Mouse (Mus musculus) stomach, embryonic 14.5 days (tissue): ENCODE data around the gene 4930523C07Rik. TPM values are rescaled to one million over a fixed set of nuclear protein-coding genes. Genes with fewer than 3 reads are reported as not detected.

ENCODE experiments used
- ATAC-seq: fragments of 200-750 bp; cut with Nextera tagmentation; 2 replicates; pipeline ENCODE4 v1.8.0; 2017; ENCODE audit warnings: low read depth, moderate TSS enrichment; ENCODE audit not compliant: insufficient number of reproducible peaks, insufficient read depth, low FRiP score
- H3K27ac ChIP-seq: fragments of 300-500 bp; sonication (generic); 2 replicates; pipeline ENCODE4 v1.5.1; 2014; ENCODE audit warnings: mild to moderate bottlenecking, low read length, moderate library complexity, mixed read lengths
- H3K27me3 ChIP-seq: fragments of 300-500 bp; sonication (generic); 2 replicates; pipeline ENCODE4 v1.6.1; 2014; ENCODE audit warnings: low read length, control low read depth, mixed read lengths; ENCODE audit not compliant: control insufficient read depth, insufficient read depth
- H3K36me3 ChIP-seq: fragments of 300-500 bp; sonication (generic); 2 replicates; pipeline ENCODE4 v1.6.1; 2014; ENCODE audit warnings: mild to moderate bottlenecking, control low read depth, low read length, moderate library complexity, mixed read lengths; ENCODE audit not compliant: control insufficient read depth, insufficient read depth
- H3K4me1 ChIP-seq: fragments of 300-500 bp; sonication (generic); 2 replicates; pipeline ENCODE4 v1.6.1; 2014; ENCODE audit warnings: low read length, control low read depth, mixed read lengths; ENCODE audit not compliant: control insufficient read depth, insufficient read depth
- H3K4me2 ChIP-seq: fragments of 300-500 bp; sonication (generic); replicated peaks from 2 replicates; pipeline ENCODE4 v1.6.1; 2014; ENCODE audit warnings: low read depth, low read length, control low read depth
- H3K4me3 ChIP-seq: fragments of 300-500 bp; sonication (generic); 2 replicates; pipeline ENCODE4 v1.5.1; 2014; ENCODE audit warnings: low read depth, low read length, control low read depth
- H3K9ac ChIP-seq: fragments of 300-500 bp; sonication (generic); replicated peaks from 2 replicates; pipeline ENCODE4 v1.6.1; 2014; ENCODE audit warnings: low read depth, mild to moderate bottlenecking, control low read depth, low read length, moderate library complexity, mixed read lengths
- H3K9me3 ChIP-seq: fragments of 300-500 bp; sonication (generic); 2 replicates; pipeline ENCODE4 v1.6.1; 2016; ENCODE audit warnings: low read depth, low read length, control low read depth; ENCODE audit not compliant: control insufficient read depth
- WGBS: fragments of 180-500 bp; shearing (Covaris S2); extraction: QIAGEN DNeasy Blood & Tissue Kit; methylation state at CpG from one replicate; pipeline ENCODE4 v1.1.7; 2014; 5-methylcytosine and 5-hydroxymethylcytosine counted together
- polyA plus RNA-seq: library from polyadenylated mRNA; unstranded; fragments of >200 nt; fragmentation: Nextera tagmentation; extraction: Ambion mirVana; gene quantifications from 2 replicates; pipeline ENCODE4 v1.2.1, GENCODE M21; 2014

4930523C07Rik gene
- polyA plus RNA-seq, 1 experiment from 2014 or later = 22.1 TPM

DNA sequence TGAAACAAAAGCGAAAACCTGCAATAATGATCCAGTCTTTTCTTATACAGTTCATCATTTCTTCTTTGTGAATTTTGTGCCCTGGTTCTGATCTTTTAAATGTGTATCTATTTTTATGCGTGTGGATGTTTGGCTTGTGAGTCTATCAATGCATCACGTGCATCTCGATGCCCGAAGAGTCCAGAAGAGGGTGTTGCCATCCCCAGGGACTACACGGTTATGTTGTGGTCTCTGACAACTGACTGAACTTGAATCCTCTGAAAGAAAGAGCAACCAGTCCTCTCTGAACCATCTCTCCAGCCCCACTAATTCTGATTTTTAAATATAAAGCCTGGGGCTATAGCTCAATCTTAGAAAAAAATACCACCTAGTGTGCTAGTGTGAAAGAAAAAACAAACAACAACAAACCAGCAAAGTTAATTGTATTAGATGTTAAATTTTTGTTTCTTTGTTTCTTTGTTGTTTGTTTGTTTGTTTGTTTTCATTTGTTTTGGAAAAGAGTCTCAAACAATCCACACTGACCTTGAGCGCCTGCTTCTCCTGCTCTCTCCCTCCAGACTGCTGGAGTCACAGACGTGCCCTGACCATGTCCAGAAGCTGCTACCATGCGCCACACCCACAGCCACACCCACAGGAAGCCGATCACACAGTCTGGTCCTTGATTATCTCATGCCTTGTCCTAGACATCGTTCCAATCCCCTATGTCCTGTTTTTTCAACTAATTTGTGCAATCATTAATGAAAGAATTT lies 18.9 kb upstream of the 4930523C07Rik start:
- H3K4me1 ChIP-seq = no peaks in the 10 kb centered on the region
- no peak overlapping the region for H3K4me3 ChIP-seq
- 0 out of 2 replicates have a peak, but pooled peaks cover 4% of the 10 kb centered on the region for H3K9me3 ChIP-seq
- ATAC-seq = peak; percentile 69
- no peak overlapping the region for H3K4me2 ChIP-seq
- no peaks in the 10 kb centered on the region for H3K27me3 ChIP-seq
- no peaks in the 10 kb centered on the region for H3K36me3 ChIP-seq
- 70% methylated on average over 11 of the region's 11 CpGs for WGBS
- no peak overlapping the region for H3K27ac ChIP-seq
- no peak overlapping the region for H3K9ac ChIP-seq

DNA sequence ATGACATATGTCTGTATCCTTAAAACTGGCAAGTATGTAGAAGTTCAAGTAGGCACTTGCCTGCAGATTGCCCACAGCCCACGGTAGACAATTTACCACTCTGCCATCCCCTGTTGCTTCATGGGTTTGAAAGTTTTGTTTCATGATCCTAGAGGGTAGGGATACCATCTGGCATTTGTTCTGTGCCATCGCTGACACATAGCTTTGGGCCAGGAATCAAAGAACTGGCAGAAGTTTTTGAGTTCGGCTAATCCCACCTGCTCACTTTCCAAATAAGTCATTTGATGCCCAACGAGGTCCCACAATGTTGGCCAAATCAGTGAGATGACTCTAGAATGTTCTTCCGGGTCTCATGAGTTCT lies 18.3 kb upstream of the 4930523C07Rik start:
- Histone ChIP-seq H3K9ac (no peak overlapping the region), H3K4me1 (no peaks in the 10 kb centered on the region), H3K36me3 (no peaks in the 10 kb centered on the region), H3K9me3 (0 out of 2 replicates have a peak, but pooled peaks cover 4% of the 10 kb centered on the region), H3K4me2 (no peak overlapping the region), H3K27me3 (no peaks in the 10 kb centered on the region), H3K27ac (no peak overlapping the region), H3K4me3 (no peak overlapping the region)
- no peak for ATAC-seq
- WGBS = 88% methylated on average over 5 of the region's 5 CpGs

DNA sequence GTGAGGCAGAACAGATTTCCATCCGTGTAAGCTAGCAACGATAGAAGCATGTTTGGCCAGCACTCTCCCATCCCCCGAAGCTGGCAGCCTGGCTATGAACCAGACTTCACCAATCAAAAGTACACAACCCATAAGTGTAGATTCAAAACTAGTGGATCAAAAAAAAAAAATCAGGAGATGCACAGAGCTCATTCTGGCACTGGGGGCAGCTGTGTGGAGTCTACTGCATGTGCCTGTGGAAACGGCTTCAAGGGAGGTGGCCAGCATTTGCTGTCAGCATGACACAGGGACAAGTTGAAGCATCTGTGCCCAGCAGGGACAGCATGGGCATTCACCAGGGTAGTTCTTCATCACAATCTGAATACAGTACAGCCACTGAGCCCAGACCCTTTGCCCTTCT lies 16.2 kb upstream of the 4930523C07Rik start:
- H3K27me3 ChIP-seq = no peaks in the 10 kb centered on the region
- H3K4me1 ChIP-seq = no peaks in the 10 kb centered on the region
- ATAC-seq = no peak
- no peak overlapping the region for H3K9ac ChIP-seq
- no peak overlapping the region for H3K27ac ChIP-seq
- H3K9me3 ChIP-seq = 0 out of 2 replicates have a peak, but pooled peaks cover 4% of the 10 kb centered on the region
- no peak overlapping the region for H3K4me2 ChIP-seq
- WGBS = 56% methylated on average over 4 of the region's 4 CpGs
- H3K4me3 ChIP-seq = no peak overlapping the region
- H3K36me3 ChIP-seq = no peaks in the 10 kb centered on the region

DNA sequence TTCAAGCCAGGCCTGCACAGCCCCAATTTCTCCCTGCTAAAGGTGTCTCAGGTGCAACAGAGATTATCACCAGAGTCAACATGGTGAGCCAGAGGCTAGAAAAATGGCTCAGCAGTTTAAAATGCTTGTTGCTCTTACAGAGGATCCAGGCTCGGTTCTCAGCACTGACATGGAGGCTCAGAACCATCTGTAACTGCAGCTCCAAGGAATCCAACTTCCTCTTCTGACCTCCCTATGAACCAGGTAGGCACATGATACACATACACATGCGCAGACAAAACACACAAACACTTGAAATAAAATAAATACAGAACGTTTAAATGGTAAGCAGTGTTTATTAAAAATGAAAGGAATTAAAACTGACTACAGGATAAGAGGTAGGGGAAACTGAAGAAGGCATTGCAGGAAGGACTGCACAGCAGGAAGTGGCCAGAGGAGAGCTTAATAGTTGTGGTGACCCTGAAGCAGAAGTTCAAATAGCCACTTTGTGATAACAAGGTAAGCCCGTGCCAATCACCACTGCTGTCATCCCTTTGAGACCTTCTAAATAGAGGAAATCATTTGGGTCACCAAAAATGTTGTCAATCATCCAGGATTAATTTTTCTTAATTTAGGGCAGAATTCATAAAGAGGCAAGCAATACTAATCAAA lies 10.1 kb upstream of the 4930523C07Rik start:
- Histone ChIP-seq H3K4me1 (0 out of 2 replicates have a peak, but pooled peaks cover 5% of the 10 kb centered on the region), H3K27ac (no peak overlapping the region), H3K9ac (no peak overlapping the region), H3K4me3 (no peak overlapping the region), H3K4me2 (no peak overlapping the region), H3K9me3 (no peaks in the 10 kb centered on the region), H3K27me3 (no peaks in the 10 kb centered on the region), H3K36me3 (no peaks in the 10 kb centered on the region)
- WGBS = 63% methylated on average over 4 of the region's 4 CpGs
- no peak for ATAC-seq

DNA sequence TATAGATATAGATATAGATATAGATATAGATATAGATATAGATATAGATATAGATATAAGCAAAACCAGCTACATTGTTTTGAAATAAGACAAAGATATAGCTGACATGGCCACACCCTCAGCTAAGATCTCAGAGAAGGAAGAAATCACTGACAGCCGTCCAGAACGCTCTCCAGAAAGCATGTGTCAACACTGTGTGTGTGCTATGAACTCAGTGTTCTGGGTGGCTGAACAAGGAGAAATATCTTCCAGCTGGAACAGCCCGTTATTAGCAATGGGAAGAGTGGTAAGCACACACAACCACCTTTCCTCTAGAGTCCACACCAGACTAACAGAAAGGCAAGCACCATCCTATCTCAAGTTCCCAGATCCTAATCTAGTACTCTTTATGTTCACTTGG lies 8.6 kb upstream of the 4930523C07Rik start:
- 47% methylated on average over 3 of the region's 3 CpGs for WGBS
- ATAC-seq = no peak

DNA sequence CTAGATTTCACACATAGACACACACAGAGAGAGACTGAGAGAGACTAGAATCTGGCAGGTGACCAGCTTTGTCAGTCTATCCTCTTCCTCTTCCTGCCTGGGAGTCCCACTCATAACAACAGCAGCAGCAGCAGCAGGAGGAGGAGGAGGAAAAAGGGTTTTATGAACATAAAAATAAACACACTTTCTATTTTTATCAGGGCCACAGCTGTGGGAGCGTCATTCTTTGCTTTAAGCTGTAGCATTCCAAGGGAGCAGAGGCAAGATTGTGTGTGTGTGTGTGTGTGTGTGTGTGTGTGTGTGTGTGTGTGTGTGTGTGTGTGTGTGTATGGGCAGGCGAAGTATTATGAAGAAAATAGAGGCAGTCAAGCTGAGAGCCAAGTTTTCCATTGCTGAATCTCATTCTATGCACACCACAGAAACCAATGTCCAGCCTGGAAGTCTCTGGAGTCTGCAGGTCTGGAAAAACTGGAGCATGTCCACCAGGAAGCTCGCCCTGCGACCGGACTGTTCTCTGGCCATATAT lies 7.1 kb upstream of the 4930523C07Rik start:
- Histone ChIP-seq H3K36me3 (no peaks in the 10 kb centered on the region), H3K4me1 (0 out of 2 replicates have a peak, but pooled peaks cover 5% of the 10 kb centered on the region), H3K27me3 (no peaks in the 10 kb centered on the region), H3K9ac (no peak overlapping the region), H3K4me3 (no peak overlapping the region), H3K9me3 (no peaks in the 10 kb centered on the region), H3K27ac (peak overlapping the region; percentile 73), H3K4me2 (no peak overlapping the region)
- peak; percentile 80; the same call in 1 of the 2 replicates for ATAC-seq
- WGBS = 56% methylated on average over 5 of the region's 5 CpGs

More for the DNA sequence above, 8.6 kb upstream of the 4930523C07Rik start:
- Histone ChIP-seq H3K27me3 (no peaks in the 10 kb centered on the region), H3K36me3 (no peaks in the 10 kb centered on the region), H3K4me3 (no peak overlapping the region), H3K9ac (no peak overlapping the region), H3K9me3 (no peaks in the 10 kb centered on the region), H3K4me1 (0 out of 2 replicates have a peak, but pooled peaks cover 5% of the 10 kb centered on the region), H3K4me2 (no peak overlapping the region), H3K27ac (no peak overlapping the region)

DNA sequence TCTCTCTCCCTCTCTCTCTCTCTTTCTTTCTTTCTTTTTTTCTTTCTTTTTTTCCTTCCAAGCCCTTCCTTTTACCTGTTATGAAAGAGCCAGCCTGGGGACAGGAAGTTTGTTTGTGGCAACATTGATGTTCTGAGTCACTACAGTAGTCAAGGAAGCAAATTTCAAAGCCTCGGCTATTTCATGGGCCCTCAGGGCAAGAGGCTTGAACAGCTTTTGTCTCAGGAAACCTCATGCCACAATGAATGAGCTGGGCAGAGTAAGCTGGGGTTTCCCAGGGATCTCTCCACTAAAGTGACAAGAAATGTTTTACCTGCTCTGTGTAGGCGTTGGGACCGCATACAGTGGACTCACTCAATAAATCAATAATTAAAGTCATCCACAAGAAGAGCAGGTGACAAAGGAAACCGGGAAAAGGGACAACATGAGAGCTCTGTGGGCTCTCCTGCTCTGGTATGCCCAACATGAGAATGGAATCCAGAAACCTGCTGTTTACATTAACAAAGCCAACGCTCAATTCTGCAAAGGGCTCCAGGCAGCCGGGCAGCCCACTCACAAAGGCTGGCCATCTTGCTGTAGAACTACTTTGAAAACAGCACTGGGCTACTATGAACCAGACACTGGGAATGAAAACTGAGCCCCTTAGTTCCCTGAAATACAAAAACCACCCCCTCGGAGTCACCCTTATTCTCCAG lies 4.1 kb upstream of the 4930523C07Rik start:
- Histone ChIP-seq H3K27ac (no peak overlapping the region), H3K4me1 (peaks cover 11% of the 10 kb centered on the region; the same call in 1 of the 2 replicates), H3K9ac (no peak overlapping the region), H3K4me3 (no peak overlapping the region), H3K9me3 (no peaks in the 10 kb centered on the region), H3K36me3 (no peaks in the 10 kb centered on the region), H3K4me2 (no peak overlapping the region), H3K27me3 (no peaks in the 10 kb centered on the region)
- ATAC-seq = no peak
- 53% methylated on average over 7 of the region's 7 CpGs for WGBS

DNA sequence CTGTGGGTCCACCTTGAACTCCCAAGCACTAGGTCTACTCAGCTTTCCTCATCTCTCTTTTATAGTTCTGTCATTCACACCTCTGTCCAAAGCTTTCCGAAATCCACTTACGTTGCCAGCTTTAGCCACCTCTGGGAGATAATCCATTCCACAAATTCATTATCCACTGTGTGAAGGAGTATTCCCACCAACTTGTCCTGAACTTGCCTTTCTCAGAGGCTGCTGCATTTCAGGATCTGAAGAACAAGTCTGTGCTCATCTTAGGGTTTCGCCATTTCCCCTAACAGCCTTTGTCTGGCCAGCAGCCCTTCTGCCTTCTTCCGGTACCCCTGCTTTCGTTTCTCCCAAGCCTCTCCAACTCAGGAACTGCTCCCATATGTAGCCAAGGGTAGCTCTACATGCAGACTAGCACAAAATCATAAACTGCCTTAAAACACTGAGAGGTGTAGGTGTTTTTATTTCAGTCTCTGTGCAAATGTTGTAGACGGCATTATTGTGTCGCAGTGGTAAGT lies 2.9 kb upstream of the 4930523C07Rik start:
- Histone ChIP-seq H3K27ac (no peak overlapping the region), H3K27me3 (no peaks in the 10 kb centered on the region), H3K4me1 (peaks cover 11% of the 10 kb centered on the region; the same call in 1 of the 2 replicates), H3K36me3 (no peaks in the 10 kb centered on the region), H3K9ac (no peak overlapping the region), H3K4me3 (no peak overlapping the region), H3K4me2 (no peak overlapping the region), H3K9me3 (no peaks in the 10 kb centered on the region)
- ATAC-seq = no peak
- 88% methylated on average over 7 of the region's 7 CpGs for WGBS
